Mouse (Mus musculus) megakaryocyte-erythroid progenitor cell, adult 5-6 weeks (primary cell): Measurements from ENCODE around the gene Ass1. TPM values are rescaled to one million over a fixed set of nuclear protein-coding genes. Genes with fewer than 3 reads are reported as not detected.
A peak's percentile ranks its signal among the peaks of the same experiment; 100 is the strongest.

Experiments
- ATAC-seq: replicated peaks from 2 replicates; pipeline ENCODE4 v1.8.0; 2016; ENCODE audit warnings: mild to moderate bottlenecking, inconsistent platforms; ENCODE audit not compliant: severe bottlenecking, poor library complexity, low FRiP score, low TSS enrichment
- total RNA-seq, 2 experiments: library from RNA; stranded (forward) in 1 of 2; stranded (reverse) in 1 of 2; fragments of 200-1000, 215-1000 nt in 1 of 2; fragments of >200 nt in 1 of 2; fragmentation: Nextera tagmentation in 1 of 2; gene quantifications; 2 replicates each; pipeline ENCODE4 v1.2.3; 2014 to 2017

Ass1 gene
- total RNA-seq (2014; fragmentation: Nextera tagmentation) (63.2 and 78.5 TPM in 2 replicates), total RNA-seq (2017) (93.7 and 108 TPM in 2 replicates)

GRCm38 (mm10) chr2:31469931-31470682 is at the start of gene Ass1:
Gene Ass1, plus strand, starts transcription at chr2:31470207.
- peak; percentile 81 for ATAC-seq

- no peak for ATAC-seq
Observed at GRCm38 (mm10) chr2:31420914-31421313, 49.1 kb upstream of the Ass1 start.

DNA sequence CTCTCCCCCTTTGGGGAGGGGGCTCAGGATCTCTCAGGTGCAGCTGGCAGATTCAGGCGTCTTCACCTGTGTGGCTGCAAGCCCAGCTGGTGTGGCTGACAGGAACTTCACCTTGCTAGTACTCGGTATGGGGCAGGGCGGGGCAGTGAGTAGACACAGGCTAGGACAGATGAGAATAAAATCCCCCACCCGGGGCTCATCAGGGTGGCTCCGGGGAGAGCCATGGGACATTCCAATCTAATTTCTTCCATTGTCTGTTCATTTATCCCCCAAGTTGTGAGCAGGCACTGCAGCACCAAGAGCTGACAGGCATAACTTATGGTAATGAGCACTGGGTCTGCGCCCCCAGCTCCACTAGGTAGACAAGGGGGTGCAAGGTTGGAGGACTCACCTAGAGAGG is 47.4 kb upstream of the Ass1 start:
- no peak for ATAC-seq

DNA sequence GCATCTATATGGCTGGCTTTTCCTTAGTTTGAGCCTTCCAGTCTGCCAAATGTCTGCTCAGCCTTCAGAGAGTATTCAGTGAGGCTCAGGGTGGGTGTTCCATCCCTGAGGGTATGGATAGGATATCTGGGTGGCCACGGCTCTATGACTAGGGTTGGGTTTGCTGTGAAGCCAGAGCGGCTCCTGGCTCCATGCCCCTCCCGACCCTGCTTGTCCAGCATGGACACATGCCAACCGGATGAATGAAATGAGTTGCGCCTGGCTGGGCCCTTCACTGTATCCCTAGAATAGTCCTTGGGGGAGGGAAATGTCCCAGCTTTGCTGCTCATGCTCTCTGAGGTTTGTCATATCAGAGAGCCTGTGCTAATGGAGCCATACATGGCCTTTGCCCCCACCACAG is 38.5 kb upstream of the Ass1 start:
- ATAC-seq, result no peak

DNA sequence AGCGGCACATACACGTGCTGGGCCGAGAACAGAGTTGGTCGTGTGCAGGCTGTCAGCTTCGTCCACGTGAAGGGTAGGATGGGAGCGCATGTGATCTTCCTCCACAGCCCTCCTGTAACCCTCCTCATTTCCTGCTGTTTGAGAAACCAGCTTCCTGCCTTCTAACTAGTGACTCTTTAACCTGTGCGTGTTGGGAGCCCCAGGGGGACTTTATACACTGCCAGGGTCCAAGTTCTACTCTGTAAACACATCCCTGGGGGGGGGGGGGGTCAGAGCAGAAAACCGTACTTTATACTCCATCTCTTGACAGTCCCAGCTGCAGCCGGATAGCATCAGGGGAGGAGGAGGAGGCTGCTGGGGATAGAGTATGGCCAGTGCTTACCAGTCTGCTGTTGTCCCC is 35.3 kb upstream of the Ass1 start:
- ATAC-seq, result no peak

DNA sequence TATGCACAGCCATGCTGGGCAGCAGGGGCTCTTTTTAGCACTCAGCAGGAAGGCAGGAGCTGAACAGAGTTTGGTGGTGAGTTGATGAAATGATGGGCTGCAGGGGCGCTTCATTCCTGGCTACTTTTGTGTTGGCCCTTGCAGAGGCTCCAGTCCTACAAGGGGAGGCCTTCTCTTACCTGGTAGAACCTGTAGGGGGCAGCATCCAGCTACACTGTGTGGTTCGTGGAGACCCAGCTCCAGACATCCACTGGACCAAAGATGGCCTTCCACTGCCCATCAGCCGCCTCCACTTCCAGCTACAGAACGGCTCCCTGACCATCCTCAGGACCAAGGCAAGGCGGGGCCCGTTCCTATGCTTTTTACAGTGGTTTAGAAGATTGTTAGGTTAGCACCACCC is 34.4 kb upstream of the Ass1 start:
- ATAC-seq, result peak; percentile 51; the same call in 1 of the 2 replicates

GRCm38 (mm10) chr2:31437480-31438245 is 32.3 kb upstream of the Ass1 start:
- ATAC-seq, result no peak

GRCm38 (mm10) chr2:31439576-31439975 is 30.4 kb upstream of the Ass1 start:
- no peak for ATAC-seq

DNA sequence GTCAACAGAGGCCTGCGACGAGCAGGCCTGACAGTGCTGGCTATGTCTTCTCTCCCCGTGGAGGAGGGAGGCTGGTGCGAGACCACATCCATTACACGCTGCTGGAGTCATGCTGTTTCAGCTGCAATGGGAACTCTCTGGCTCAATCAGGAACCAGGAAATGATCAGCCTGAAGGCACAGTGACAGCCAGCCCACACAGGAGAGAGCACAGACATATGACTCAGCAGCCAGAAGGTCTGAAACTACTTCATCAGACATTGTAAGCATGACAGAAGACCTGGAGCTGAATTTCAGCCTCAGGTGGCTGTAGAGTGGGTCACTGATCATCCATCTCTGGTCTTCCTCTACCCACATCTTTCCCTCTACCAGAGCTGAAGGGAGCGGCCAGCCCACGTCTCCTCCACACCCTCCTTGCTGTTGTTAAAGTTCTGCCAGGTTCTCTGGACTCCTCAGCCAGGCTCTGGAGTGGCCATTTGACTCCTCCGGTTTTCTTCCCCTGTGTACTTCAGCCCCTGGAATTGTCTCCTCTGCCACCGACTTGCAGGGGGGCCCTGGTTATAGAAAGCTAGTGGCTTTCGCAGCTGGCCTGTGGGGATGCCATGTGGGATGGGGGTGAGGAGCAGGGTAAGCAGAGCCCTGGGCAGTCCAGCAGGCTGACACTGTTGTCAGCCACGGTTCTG is 27.4 kb upstream of the Ass1 start:
- no peak for ATAC-seq

GRCm38 (mm10) chr2:31446036-31446435 is 24.0 kb upstream of the Ass1 start:
- no peak for ATAC-seq

DNA sequence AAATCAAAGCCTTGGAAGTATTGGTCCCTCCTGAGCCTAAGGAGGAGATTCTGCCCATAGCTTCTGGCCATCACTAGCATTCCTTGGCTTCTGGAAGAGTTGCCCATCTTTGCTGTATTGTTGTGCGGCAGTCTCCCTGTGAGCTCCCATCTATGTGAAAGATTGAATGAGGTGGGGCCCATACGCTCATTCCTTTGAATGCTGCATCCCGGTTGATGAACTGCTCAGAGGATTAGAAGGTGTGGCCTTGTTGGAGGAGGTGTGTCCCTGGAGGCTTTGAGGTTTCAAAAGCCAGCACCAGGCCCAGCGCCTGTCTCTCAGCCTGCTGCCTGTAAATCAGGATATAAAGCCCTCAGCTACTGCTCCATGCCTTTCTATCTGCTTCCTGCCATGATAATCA is 23.6 kb upstream of the Ass1 start:
- ATAC-seq, result no peak

GRCm38 (mm10) chr2:31447536-31447935 is 22.5 kb upstream of the Ass1 start:
- ATAC-seq, result no peak

DNA sequence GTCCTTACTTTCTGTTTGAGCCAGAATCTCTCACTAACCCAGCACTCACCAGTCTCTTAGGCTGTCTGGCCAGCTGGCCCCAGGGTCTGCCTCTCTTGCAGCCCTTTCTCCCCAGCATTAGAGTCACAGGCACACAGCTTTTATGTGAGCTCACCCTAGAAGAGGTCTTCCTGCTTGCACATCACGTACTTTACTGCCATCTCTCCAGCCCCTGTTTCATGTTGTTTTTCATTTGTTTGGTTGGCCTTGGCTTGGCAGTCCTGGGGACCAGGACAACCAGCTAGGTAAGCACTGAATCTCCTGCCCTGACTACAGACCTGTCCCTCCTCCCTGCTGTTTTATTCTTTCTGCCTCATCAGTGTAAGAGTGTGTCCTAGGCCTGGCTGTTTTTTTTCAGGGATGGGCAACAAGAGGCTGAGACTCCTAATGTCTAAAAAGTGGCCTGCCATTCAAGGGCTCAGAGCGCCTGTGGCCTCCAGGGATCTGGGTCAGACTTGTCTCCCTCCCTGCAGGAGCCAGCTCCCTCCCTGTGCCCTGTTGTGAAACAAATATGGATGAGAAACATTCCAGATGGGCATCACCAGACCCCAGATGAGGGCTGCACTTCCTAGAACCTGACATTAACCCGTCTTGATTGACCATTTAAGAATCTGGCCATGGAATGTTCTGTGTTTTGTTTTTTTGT is 21.1 kb upstream of the Ass1 start:
- ATAC-seq, result no peak

DNA sequence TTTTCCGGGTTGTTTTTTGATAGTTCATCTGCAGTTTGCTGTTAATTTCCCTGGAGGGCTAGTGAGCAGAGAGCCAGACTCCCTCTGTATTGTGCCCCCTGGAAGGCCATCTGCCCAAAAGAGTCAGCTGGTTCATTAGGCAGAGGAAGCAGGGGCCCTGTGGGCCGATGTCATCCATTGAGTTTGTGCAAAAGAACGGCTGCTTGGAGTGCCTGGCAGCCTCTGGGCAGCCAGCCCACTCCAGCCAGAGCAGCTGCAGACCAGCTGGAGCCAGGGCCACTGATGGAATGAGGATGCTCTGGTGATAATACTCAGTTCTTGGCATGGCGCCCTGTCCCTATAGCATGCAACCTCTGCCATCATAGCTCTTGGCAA is 20.6 kb upstream of the Ass1 start:
- ATAC-seq, result peak; percentile 38; the same call in 1 of the 2 replicates

DNA sequence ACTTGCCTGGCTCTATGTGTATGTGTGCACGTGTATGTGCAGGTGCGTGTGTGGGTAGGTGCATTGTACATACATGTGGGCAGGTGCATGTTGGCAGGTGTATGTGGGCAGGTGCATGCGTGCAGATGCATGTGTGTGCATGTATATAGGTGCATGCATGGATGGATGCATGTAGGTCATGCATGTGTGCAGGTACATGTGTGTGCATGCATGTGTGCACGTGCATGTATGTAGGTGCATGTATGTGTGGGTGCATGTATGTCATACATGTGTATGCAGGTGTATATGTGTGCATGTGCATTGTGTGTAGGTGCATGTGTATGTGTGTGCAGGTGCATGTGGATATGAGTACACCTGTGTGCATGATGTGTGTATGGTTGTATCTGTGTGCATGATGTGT is 20.1 kb upstream of the Ass1 start:
- ATAC-seq, result no peak

DNA sequence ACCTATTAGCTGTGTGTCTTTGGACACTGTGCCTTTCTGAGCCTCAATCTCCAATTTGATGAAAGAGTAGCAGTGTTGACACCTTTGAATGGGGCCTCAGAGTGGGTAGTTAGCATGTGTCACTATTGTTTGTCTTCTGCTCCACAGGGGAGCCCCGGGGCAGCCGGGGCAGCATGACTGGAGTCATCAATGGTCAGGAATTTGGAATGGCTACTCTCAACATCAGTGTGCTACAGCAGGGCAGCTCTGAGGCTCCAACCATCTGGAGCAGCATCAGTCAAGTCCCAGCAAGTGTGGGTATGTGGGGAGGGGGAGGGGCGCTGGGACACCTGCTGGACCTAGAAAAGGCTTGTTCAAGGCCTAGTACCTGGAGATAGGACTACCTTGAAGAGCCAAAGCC is 19.3 kb upstream of the Ass1 start:
- no peak for ATAC-seq

DNA sequence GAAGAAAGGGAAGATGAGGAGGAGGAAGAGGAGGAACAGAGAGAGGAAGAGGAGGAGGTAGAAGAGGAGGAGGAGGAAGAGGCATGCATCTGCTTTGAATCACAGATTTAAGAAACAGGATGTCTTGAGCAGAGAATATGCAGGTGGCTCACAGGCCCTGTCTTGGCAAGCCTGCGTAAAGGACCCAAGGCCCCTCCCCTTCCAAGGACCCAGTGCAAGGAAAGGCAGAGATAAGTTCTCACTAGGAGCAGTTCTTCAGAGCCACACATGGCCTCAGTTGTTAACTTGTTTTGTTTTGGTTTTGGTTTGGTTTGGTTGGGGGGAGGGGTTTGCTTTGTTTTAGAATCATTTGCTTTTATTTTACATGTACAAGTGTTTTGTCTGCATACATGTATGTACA is 18.5 kb upstream of the Ass1 start:
- ATAC-seq, result 0 out of 2 replicates have a peak, but pooled peaks have one; percentile 29

- ATAC-seq, result no peak
Observed at GRCm38 (mm10) chr2:31453011-31453410, 17.0 kb upstream of the Ass1 start.

GRCm38 (mm10) chr2:31453559-31454177 is 16.3 kb upstream of the Ass1 start:
- ATAC-seq, result no peak
